Mouse (Mus musculus) urinary bladder, postnatal 25 days (tissue): ENCODE measurements around the gene Unc119b.
"Not testable (repeated sequence)": the region's sequence is repeated elsewhere in the genome, so short reads cannot be mapped to it uniquely, and the experiment has no call there.

Source experiments
- DNase-seq: peaks from one replicate; pipeline ENCODE4 v3.0.0; 2022; ENCODE audit warnings: low spot score

Gene Unc119b

DNA sequence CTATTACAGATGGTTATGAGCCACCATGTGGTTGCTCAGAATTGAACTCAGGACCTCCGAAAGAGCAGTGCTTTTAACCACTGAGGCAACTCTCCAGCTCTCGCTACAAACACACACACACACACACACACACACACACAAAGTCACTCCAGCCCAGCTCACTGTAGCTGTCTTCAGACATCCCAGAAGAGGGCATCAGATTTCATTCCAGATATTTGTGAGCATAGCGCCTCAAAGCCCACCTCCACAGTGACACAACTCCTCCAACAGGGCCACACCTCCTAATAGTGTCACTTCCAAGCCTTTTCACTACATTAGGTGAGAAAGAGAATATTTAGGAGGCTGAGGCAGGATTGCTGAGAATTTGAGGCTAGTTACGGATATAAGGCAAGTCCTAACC lies 4.3 kb upstream of the Unc119b start:
- DNase-seq, result no peak

DNA sequence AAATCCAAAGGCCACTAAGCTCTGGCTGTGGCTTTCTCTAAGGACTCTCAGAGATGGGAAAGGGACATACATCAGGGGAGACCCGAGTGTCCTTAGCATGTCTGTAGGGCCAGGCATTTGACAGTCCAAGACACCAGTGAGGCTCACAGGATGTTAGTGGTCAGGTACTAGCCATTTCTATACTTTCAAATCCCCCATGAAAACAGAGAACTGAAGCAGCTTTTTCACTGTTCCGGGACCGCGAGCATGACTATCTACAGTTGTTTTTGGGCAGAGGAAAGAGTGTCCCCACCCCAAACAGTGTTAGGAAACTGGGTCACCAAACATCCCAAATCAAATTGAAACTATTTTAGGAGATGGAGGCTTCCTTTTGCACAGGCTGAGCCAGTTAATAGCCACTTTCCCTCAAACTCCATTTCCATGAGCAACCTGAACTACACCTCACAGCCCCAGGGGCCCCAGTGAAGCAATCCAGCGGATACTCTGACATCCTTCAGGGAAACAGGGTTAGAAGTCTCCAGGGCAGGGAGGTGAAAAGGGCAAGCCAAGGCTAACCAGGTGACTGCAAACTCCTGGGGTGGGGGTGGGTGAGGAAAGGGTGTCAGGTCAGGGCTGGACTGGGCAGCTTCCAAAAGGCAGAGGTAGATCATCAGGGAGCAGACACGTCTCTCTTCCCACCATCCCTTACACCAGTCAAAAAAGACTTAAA lies 1.3 kb downstream of the Unc119b start:
- DNase-seq, result no peak

DNA sequence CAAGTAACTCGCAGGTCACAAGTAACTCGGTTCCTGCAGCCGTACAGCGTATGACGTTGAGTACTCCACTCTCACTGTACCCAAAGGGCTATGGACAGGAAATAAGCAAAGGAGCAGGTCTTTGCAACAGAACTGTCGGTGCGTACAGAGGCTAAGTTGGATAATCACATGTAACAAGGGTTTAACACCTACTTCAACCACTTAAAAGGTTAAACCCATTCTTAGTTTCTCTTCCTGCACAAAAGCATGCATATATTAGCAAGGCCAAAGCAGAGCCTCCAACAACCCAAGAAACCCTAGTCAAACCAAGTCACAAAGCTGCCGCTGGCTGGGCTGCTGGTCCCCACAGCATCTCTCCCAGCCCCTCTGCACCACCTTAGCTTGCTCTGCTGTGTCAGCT lies 2.3 kb downstream of the Unc119b start:
- DNase-seq, result no peak

DNA sequence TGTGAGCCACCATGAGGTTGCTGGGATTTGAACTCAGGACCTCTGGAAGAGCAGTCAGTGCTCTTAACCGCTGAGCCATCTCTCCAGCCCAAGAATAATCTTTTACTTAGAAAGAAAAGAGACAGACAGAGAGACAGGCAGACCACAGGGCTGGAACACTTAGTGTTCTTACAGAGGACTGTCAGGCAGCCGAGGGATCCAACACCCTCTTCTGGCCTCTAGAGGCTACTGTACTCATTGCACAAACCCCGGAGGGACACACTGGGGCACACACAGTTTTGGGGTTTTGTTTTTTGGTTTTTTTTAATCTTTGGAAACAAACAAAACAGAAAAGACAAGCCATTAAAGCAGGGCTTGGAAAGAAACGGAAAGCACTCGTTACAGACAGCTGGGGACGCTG lies 5.4 kb downstream of the Unc119b start:
- DNase-seq, result no peak

DNA sequence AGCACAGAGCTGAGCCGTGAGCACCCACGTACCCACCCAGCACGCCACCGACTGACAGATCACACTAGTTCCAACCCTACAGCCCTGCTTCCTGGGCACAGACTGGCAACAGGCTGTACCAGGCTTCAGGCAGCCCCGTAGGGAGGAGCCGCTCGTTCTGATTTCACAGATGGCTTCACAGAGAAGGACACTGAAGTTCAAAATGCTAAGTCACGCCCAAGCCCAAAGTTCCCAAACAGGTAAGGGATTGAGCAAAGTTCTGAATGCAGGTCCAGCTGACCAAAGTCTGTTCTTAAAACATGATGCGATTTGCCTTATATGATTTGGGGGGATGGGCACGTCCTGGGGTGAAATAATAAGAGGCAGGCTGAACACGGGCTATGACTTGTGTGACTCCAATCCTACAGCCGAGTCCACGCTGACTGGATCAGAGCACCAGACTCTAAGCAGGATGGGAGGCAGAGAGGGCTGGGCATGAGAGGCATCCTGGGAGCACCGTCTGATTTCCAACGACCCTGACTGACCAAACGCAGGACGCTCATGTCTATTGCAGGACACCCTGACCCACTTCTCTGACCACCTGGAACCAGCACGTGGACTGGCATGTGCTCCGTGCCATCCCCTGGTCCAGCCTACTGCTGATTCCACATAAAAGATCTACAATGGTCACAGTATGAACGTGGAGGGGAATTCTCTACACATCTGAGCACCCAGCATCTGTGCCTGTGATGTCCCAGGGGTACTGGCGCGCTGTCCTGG lies 7.2 kb downstream of the Unc119b start:
- no peak for DNase-seq

DNA sequence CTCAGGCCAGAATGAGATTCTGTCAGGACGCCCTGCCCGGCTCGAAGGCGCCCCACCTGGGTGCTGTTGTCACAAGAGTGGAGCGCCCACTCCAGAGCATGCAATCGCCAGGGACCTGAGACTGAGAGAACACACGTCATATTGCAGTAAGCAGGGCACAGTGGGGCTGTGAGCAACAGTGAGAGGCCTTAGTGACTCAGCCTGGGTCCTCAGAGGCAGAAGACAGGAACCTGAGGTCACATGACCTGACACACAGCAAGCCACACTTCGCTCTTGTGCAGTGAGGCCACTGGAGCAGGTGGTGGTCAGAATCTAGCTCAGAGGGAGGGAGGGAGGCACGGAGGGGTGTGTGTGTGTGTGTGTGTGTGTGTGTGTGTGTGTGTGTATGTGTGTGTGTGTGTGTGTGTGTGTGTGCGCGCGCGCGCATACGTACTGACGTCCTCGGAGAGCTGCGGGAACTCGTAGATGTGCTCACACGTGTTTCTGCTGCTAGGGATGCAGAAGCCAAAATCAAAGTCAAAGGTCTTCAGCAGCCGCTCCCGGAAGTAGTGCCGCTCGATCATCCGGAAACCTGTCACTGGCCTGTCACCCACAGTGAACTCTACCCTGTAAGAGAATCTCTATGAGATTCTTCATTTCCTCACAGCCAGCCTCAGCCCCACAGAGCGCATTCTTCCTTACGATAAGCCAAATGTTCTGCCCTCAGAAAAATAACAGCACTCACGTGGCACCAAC lies 8.0 kb downstream of the Unc119b start:
- peak; percentile 18 for DNase-seq

DNA sequence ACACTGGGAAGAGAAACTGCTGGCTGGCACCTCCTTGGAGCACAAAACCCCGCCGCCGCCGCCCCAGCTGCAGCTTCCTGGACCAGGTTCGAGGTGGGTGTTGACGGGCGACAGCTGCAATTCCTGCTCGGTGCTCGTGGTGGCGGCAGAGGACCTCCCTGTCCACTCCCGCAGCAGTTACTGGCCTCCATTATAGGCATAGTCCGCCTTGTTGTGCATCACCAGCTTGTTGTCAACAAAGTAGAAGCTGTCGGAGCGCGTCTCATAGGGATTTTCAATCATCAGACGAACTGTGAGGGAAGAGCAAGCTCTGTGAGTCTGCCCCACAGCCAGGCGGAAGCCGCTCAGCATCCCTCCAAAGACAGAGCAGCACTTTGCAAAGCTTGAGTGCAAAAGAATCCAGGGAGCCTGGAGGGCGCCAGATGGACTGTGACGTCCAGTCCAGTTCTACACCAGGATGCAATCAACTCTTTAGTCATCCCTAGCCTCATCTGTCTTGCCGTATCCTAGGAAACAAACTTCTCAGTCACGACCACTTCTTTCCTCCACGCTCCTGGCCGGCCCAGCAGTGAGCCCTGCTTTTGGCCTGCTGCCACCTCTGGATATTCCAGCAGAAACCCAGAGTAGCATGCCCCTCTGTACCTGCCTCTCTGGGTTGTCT lies 9.4 kb downstream of the Unc119b start:
- peak; percentile 66 for DNase-seq

DNA sequence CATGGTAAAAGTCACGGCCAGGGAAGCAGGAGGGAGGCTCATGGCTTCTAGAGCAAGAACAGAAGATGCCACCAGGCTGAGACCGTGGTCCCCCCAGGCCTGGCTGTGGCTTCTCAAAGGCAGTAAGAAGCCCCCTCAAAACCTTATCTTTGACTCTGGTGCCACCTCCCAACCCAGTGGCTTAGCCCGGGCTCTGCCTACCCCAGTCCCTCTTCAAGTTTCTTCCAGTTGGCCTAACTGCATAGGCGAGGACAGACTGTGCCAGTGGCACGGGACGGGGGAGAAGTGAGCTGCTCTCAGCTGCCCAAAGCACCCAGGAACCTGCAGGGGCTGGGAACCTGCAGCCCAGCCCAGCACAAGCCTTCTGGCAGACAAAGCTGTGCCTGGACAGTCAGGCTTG lies 10.1 kb downstream of the Unc119b start:
- no peak for DNase-seq

DNA sequence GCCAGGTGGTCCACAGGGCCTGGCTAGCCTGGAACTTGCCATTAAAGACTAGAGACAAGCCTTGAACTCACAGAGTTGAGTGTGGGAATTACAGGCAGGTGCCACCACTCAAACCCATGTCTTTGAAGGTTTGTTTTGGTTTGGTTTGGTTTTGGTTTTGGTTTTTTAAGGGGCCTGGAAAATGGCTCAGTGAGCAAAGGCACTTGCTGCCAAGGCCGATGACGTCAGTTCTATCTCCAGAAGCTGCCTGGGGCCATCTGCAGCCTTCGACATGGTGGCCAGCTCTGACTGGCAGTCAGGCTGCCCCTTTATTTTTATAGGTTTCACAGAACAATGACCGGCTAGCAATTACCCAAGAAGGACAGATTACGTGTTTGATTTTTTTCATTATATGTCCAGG lies 13.8 kb downstream of the Unc119b start:
- DNase-seq, result no peak

DNA sequence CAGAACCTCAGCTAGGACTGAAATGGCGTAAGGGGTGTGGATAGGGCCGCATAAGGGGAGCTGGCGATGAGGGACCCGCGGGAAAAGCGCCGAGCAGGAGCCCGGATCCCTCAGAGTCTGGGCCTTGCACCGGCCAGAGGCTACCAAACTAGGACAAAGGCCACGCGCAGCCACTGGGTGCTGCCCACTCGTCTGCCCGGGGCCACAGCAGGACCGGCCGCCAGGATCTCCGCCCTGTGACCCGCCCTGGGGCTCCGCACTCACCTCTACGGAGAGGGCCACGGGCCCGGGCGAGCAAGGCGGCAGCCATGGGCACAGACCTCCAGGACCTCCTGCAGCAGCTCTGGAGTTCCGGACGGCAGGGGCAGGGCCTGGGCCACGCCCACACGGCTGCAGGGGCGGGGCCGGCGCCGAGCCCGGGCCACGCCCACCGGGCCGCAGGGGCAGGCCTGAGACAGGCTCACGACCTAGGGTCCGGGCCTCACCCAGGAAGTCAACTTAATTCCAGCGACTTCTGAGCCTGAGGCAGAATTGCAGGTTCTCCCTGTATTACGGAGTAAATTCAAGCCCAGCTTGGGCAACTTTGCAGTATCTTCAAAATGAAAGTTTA lies 15.7 kb downstream of the Unc119b start, which contains the start of gene Acads:
Acads (minus strand) TSS at position 386 of the 610 bp plus-strand sequence.
- DNase-seq, result peak; percentile 83

DNA sequence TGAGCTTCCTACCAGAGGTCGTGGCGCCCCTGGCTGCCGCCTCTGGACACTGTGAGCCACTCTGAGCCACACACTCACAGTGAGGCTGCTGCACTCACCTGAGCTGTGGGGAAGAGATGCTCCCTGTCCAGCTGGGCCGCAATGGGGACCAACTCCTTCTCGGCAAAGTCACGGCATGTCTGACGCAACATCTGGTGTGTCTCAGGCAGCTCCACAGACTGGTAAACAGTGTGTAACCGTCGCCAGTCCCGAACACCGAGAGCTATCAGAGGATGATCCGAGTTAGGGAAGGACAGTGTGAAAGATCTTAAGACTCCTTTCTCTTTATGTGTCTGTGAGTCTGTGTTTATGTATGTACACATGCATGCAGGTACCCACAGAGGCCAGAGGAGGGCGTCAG lies 17.3 kb downstream of the Unc119b start:
- DNase-seq, result no peak

DNA sequence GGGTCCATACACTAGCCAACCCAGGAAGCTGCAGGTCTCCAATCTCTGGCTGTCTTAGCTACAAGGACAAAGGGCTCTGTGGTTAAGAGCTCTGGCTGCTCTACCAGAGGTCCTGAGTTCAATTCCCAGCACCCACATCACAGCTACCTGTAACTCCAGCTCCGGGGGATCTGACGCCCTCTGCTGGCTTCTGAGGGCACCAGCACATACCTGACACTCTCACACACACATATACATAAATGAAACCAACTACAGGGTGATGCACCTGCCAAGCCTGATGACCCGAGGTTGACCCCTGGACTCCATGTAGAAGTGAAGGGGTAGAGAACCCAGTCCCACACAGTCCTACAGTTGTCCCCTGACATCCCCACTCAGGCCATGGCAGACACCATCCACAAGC lies 18.3 kb downstream of the Unc119b start:
- no peak for DNase-seq

DNA sequence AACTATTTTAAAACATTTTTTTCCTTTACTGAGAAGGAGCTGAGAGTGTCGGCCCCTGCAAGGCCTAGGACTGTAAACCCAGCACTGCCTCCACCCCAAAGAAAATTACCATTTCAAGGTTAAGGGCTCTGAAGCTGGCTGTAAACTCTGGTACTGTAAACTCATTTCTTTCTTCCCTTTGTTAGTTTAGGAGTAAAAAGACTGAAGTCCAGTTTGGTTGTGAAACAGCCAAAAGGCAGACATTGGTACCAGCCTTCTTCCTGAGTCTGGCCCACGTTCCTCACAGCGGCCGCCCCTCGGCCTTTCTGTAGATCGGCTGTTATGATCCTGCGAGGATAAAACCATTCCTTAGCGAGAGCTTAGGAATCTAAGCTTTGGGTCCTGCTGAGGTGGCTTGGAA lies 20.3 kb downstream of the Unc119b start:
- no peak for DNase-seq

DNA sequence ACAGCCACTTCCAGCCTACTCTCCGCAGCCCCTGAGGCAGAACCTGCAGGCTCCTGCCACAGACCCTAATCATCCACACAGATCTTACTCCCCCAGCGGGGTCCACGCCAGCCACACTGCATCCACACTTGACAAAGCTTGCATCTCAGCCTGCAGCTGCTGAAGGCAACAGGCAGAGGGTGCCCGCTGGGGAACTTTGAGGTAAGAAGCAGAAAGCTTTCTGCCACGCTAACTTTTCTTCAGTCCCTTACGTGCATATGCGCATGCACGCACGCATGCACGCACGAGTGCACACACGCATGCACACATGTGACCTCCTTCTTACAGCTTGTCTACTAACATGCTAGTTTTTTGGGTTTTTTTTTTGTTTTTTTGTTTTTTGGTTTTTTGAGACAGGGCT lies 21.5 kb downstream of the Unc119b start:
- DNase-seq, result no peak

DNA sequence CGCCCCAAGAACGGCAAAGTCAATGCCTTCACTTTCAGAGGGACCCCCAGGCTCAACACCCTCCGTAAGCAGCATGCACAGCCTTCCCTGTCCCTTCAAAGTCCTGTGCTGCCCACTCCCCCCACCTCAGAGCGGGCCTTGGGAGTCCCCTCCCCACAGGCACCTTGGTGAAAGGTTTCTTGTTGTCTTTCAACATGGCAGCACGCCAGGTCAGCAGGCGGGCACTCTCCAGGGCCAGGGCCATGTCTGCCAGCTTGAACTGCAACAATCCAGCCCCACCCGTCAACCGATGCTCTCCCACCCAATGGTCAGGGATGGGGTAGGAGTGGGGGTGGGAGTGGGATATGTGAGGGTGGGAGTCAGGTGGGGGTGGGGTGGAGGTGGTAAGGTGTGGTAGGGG lies 23.6 kb downstream of the Unc119b start:
- DNase-seq, result no peak

DNA sequence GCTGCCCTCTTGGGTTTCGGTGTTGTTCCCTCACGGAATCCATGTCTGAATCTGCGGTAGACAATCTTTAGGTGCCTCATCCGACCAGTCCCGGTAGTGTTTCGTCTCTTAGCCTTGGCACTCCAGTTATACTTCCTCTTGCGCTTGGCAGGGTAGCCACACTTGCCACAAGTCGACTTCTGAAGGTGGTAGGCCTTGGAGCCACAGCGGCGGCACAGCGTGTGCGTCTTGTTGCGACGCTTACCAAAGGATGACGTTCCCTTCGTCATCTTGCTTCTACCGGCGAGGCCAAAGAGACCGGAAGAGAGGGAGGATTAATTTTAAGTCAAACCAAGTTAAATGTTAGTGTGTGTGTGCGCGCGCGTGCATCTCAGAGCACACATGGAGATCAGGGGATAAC lies 31.5 kb downstream of the Unc119b start:
- DNase-seq, result not testable (repeated sequence)

DNA sequence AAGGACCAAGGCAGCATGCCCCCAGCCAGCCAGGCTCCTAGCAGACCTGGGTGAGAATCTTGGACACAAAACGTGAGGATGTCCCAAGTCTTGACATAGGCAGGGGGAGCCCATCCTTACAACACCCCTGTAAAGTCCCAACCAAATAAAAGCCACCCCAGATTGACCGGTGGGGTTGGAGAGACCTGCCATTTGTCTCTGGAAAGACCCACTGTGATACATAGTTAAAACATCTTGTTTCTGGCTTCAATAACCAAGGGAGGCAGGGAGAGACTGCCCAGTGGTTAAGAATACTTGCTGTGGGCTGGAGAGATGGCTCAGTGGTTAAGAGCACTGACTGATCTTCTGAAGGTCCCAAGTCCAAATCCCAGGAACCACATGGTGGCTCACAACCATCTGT lies 32.5 kb downstream of the Unc119b start:
- no peak for DNase-seq

DNA sequence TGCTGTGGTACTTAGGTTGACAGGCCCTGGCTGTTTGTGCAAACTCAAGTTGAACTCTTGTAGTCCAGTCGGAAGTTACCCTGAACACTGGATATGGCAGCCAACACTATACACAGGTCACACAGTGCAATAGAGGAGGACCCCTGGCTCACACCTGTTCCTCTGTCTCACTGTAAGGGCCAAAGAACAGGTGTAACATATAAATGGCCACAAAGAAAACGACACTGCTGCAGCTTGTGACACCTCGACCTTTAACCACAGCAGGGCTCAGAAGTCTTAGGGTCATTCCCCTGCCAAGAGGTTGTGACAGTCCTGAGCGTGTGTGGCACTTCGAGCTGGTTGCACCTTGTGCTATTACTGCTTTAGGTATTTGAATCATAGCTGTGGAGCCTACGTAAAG lies 34.3 kb downstream of the Unc119b start:
- DNase-seq, result no peak

DNA sequence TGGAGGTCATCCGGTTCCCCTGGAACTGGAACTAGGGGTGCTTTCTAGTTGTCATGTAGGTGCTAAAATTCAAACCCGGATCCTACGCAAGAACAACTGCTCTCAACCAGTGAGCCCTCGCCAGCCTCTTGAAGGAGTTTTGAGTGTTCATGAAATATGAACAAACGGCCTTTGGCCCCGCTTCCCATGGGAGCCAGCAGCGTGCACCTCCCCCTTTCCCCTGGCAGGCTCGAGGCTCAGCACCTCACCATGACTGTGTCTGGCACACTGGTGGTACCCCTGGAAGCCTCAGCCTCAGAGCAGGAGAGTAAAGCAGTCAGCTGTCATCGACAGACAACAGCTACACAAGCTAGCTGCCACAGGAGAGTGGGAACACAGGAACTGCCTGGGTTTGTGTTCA lies 34.8 kb downstream of the Unc119b start:
- no peak for DNase-seq

DNA sequence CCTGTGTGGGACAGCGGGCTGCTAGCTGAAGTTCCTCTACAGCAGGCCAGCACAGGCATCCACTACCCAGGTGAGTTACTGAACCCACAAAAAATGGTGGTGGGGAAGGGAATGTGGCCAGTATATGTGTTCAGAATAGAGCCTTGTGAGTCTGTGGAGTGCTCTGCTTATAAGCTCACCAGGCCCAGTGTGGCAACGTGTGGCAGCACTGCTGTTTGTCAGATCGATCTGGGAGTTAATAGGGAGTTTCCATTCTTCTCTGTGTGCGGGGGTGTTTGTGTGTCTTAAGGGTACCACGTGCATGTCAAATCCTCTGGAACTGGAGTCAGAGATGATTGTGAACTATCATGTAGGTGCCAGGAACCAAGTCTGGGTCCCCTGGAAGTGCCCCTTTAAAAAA lies 35.2 kb downstream of the Unc119b start:
- no peak for DNase-seq

DNA sequence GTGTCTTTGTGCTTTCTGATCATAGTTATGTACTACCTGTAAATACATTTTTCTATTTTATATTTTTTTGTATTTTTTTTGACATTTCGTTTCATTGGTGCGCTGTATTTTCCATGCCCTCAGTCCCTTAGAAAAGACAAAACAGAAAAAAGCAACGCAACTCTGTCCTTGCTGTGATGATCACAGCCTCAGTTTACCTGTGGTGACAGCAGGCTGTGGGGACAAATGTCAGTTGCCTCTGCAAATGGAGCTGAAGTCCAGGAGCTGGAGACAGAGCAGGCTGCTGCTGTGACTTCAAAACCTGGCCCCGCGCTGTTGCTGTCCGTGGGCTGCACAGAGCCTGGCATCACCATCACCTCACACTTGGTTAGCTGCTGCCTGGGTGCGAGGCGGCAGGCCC lies 36.6 kb downstream of the Unc119b start, which contains the start of gene Gm10401:
Gm10401 (minus strand) TSS at position 101 of the 400 bp plus-strand sequence.
- no peak for DNase-seq

DNA sequence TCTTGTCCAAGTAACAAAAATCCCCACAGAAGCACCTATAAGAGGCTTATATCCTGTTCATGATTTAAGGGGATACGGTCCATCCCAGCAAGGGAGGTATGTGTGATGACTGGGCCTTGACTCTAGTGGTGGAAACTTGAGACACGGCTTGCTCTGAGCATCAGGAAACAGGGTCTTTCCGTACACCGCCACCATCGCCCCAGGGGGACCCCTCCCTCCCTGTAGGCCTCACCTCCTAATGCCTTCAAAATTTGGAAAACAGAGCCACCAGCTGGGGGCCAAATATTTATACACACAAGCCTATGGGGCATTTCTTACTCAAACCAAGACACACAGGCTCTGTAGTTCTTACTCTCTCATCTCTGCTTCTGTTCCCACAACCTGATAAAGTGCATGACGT lies 43.0 kb downstream of the Unc119b start:
- DNase-seq, result no peak
